Mouse (Mus musculus): ENCODE measurements around the gene Pigg. TPM values are rescaled to one million over a fixed set of nuclear protein-coding genes. Genes with fewer than 3 reads are reported as not detected.
"Not testable (repeated sequence)": the region's sequence is repeated elsewhere in the genome, so short reads cannot be mapped to it uniquely, and the experiment has no call there.

Gene Pigg
- polyA plus RNA-seq (2012; ENCODE audit: insufficient read depth, insufficient read length, missing spikeins) = 6.2 and 7.6 TPM in 2 replicates

DNA sequence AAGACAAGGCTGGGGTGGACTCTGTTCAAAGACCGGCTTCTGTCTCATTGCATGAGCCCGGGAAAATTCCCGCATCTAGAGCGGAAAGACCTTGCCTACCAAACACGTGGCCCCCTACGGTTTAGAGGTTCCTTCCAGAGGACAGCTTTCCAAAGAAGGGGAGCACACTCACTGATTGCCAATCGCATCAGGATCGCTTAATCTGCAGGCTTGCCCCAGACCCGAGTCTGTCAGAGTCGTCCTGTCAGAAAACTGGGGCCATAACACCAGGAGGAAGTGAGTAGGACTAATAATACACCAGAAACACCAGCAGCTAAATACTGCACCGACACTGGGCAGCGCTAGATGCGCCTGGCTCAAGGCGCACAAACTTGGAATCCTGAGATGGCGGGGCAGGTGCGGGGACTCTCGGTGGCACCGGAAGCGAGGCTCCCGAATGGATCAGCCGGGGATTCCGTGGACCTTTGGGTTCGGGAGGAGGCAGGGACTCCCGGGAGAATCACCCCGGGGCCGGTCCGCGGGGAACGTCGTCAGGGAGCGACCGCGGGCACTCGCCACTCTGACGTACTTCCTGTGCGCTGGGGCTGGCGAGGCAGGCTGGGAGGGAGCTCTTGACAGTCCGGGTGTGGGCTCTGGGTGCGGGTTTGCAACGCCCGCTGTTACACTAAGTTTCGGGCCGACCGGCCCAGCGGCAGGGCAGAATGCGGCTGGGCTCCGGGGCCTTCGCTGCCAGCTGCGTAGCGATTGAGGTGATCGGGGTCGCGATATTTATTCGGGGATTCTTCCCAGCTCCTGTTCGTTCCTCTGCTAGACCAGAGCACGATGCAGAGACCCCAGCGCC lies at the start of gene Pigg:
Pigg (plus strand) TSS at position 386 of the 841 bp plus-strand sequence.
- Histone ChIP-seq H3K4me1 (ENCODE audit: control insufficient read depth, insufficient read depth, insufficient read length, low read length) (peaks cover 3% of the 10 kb centered on the region; the same call in 1 of the 2 replicates), H3K4me3 (ENCODE audit: insufficient read depth, low read depth, low read length) (peak within 1 kb of the TSS; percentile 84), H3K27ac (replicated peaks; ENCODE audit: low read depth, low read length) (peak within 1 kb of the TSS; percentile 59)

DNA sequence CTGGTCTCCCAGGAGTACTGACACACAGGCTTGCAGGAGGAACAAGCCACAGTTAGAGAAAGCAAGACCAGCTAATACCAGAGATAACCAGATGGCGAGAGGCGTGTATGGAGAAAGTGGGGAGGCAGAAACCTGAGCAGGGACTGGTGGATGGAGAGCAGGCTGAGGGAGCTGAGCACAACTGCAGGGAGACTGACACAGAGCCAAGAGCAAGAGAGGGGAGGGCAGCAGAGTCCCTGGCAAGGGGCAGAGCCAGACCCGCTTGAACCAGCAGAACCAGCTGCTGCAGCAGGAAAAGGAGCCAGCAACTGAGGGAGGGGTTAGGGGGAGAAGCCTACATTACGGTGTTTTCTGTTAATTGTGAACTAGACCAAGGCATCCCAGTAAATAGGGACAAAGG lies 49.7 kb upstream of the Pigg start:
- no peak overlapping the region for H3K4me3 ChIP-seq (ENCODE audit: insufficient read depth, low read depth, low read length)
- H3K27ac ChIP-seq (replicated peaks; ENCODE audit: low read depth, low read length) = 0 out of 2 replicates have a peak overlapping the region, but pooled peaks have one; percentile 3
- 0 out of 2 replicates have a peak, but pooled peaks cover under 1% of the 10 kb centered on the region for H3K4me1 ChIP-seq (ENCODE audit: control insufficient read depth, insufficient read depth, insufficient read length, low read length)

DNA sequence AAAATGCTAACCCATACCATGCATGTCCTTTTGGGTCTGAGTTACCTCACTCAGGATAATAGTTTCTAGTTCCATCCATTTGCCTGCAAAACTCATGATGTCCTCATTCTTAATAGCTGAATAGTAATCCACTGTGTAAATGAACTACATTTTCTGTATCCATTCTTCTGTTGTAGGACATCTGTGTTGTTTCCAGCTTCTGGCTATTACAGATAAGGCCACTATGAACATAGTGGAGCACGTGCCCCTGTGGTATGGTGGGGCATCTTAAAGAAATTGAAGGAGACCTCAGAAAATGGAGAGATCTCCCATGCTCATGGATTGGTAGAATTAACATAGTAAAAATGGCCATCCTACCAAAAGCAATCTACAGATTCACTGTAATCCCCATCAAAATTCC lies 48.6 kb upstream of the Pigg start:
- not testable (repeated sequence) for H3K4me3 ChIP-seq (ENCODE audit: insufficient read depth, low read depth, low read length); H3K4me1 ChIP-seq (ENCODE audit: control insufficient read depth, insufficient read depth, insufficient read length, low read length); H3K27ac ChIP-seq (replicated peaks; ENCODE audit: low read depth, low read length)

- Histone ChIP-seq H3K4me1 (ENCODE audit: control insufficient read depth, insufficient read depth, insufficient read length, low read length) (peaks cover 9% of the 10 kb centered on the region), H3K4me3 (ENCODE audit: insufficient read depth, low read depth, low read length) (no peak overlapping the region), H3K27ac (replicated peaks; ENCODE audit: low read depth, low read length) (no peak overlapping the region)
Measured at GRCm38 (mm10) chr5:108266990-108267389, 45.4 kb upstream of the Pigg start.

- peaks cover 12% of the 10 kb centered on the region for H3K4me1 ChIP-seq (ENCODE audit: control insufficient read depth, insufficient read depth, insufficient read length, low read length)
- H3K27ac ChIP-seq (replicated peaks; ENCODE audit: low read depth, low read length) = peak within 1 kb of the TSS; percentile 97
- peak within 1 kb of the TSS; percentile 84 for H3K4me3 ChIP-seq (ENCODE audit: insufficient read depth, low read depth, low read length)
Measured at GRCm38 (mm10) chr5:108268127-108269062, 44.0 kb upstream of the Pigg start, which contains the start of gene Dr1. Dr1 (plus strand) TSS chr5:108268897.

DNA sequence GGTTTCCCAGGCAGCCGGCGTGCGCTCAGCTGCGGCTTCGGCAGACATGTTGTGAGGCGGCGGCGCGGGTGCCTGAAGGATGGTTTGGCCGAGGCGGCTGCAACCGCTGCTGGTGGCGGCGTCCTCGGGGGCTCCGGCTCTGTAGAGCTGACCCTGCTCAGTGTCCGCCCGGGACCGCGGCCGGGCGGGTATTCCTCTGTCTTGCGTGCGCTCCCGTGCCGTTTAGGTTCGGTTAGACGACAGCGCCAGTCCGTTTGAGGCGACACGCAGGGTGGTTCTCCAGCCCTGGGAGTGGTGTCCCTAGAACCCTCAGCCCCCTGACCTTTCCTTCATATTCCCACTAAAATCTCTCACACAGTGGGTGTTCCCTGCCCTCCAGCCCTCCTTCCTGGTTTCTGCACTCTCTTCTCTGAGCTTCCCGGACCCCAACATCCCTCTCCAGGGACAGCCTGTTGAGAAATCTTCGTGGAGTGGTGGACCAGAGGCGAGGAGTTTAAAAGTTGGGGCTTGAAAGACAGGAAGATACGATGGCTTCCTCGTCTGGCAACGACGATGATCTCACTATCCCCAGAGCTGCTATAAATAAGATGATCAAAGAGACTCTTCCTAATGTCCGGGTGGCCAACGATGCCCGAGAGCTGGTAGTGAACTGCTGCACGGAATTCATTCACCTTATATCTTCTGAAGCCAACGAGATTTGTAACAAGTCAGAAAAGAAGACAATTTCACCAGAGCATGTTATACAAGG lies 43.2 kb upstream of the Pigg start:
- H3K4me1 ChIP-seq (ENCODE audit: control insufficient read depth, insufficient read depth, insufficient read length, low read length) = peaks cover 12% of the 10 kb centered on the region
- peak overlapping the region; percentile 77 for H3K4me3 ChIP-seq (ENCODE audit: insufficient read depth, low read depth, low read length)
- peak overlapping the region; percentile 68 for H3K27ac ChIP-seq (replicated peaks; ENCODE audit: low read depth, low read length)

DNA sequence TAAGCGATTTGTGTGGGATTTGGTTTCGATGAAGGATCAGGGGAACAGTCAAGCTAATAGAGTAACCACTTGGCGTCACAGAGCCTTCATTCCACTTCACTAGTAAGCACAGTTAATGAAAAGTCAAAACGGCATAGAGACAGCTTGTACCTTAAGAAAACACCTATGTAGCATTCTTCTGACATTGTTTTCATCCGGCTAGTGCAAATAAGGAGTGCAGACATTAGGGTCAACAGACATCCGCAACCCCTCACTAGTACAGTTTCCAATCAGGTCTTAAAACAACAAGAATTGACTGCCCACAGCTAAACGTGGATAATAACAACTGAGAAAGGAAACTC lies 42.6 kb upstream of the Pigg start:
- Histone ChIP-seq H3K27ac (replicated peaks; ENCODE audit: low read depth, low read length) (peak overlapping the region; percentile 68; the same call in 1 of the 2 replicates), H3K4me1 (ENCODE audit: control insufficient read depth, insufficient read depth, insufficient read length, low read length) (peaks cover 12% of the 10 kb centered on the region), H3K4me3 (ENCODE audit: insufficient read depth, low read depth, low read length) (peak overlapping the region; percentile 77)

DNA sequence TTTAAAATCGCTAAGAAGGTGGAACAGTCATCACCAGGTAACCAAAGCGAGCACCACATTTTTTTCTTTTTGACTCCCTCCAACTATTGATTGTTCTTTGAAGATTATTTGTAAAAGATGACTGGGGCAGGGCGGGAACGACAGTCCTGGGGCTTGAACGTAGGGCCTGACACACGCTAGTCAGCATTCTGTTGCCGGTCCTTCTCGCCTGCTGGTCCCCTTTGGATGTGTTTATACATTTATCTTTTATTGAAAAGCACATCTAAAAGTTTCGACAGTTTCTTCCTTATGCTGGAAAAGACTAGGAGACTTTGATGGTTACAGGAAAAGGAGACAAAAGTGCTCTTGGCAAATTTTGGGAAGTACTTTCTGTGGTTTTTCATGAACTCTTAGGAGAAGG lies 42.0 kb upstream of the Pigg start:
- no peak overlapping the region for H3K27ac ChIP-seq (replicated peaks; ENCODE audit: low read depth, low read length)
- peak overlapping the region; percentile 77 for H3K4me3 ChIP-seq (ENCODE audit: insufficient read depth, low read depth, low read length)
- H3K4me1 ChIP-seq (ENCODE audit: control insufficient read depth, insufficient read depth, insufficient read length, low read length) = peaks cover 12% of the 10 kb centered on the region

GRCm38 (mm10) chr5:108271345-108271744 lies 41.1 kb upstream of the Pigg start:
- Histone ChIP-seq H3K4me1 (ENCODE audit: control insufficient read depth, insufficient read depth, insufficient read length, low read length) (peaks cover 12% of the 10 kb centered on the region), H3K4me3 (ENCODE audit: insufficient read depth, low read depth, low read length) (peak overlapping the region; percentile 20; the same call in 1 of the 2 replicates)
- not testable (repeated sequence) for H3K27ac ChIP-seq (replicated peaks; ENCODE audit: low read depth, low read length)

- H3K4me3 ChIP-seq (ENCODE audit: insufficient read depth, low read depth, low read length) = no peak overlapping the region
- no peak overlapping the region for H3K27ac ChIP-seq (replicated peaks; ENCODE audit: low read depth, low read length)
- no peaks in the 10 kb centered on the region for H3K4me1 ChIP-seq (ENCODE audit: control insufficient read depth, insufficient read depth, insufficient read length, low read length)
Measured at GRCm38 (mm10) chr5:108286957-108287356, 25.5 kb upstream of the Pigg start.

DNA sequence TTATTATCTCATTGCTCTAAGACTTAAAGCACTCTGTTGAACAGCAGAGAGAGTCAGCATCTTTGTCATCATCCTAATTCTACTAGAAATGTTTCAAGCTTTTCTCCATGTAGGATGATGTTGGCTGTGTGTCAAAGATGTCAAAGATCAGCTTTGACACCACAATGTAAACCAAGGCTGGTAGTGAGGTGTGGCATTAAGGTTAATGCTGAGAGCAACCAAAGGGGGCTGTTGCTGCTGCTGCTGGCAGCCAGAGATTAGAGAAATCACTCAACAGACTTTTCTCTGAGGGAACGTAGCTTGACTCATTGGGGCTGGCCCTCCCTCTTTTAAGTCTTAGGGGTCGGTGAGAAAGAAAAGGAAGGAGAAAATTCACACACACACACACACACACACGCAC lies 10.8 kb upstream of the Pigg start:
- H3K4me1 ChIP-seq (ENCODE audit: control insufficient read depth, insufficient read depth, insufficient read length, low read length) = no peaks in the 10 kb centered on the region
- no peak overlapping the region for H3K27ac ChIP-seq (replicated peaks; ENCODE audit: low read depth, low read length)
- no peak overlapping the region for H3K4me3 ChIP-seq (ENCODE audit: insufficient read depth, low read depth, low read length)

DNA sequence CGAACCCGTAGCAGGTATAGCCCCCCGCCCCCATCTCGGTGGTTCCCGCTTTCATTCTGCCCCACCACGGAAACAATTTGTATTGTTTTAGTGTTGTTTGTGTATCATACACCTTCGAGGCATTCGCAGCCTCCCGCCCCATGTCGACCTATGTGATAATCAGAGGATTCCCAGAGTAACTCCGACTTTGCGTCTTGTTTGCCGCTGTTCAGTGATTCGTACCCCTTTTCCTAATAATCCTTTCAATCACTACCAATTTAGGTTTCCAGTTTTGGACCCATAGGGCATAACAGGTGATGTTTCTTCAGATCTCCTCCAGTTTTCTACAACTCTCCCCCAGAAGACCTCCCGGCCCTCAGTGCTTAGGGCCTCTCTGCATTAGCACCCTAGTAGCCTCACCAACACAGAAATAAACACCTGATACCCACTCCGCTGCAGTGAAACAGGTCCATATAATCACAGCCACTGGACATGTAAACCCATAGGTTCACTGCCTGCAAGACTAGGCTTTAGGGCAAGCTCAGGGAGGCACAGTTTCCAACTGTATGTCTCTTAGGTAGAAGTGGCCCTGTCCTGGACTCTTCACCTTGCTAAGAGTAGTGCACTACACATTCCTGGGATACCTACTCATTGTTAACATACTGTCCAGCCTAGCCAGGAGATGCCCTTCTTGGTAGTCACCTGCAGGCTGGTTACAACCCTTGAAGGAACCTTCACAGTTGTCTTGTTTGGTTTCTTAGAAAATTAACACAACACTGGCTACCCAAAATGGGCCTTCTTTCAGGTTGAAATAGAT lies 854 bp downstream of the Pigg start:
- Histone ChIP-seq H3K27ac (replicated peaks; ENCODE audit: low read depth, low read length) (no peak overlapping the region), H3K4me3 (ENCODE audit: insufficient read depth, low read depth, low read length) (peak overlapping the region; percentile 84), H3K4me1 (ENCODE audit: control insufficient read depth, insufficient read depth, insufficient read length, low read length) (peaks cover 3% of the 10 kb centered on the region; the same call in 1 of the 2 replicates)

DNA sequence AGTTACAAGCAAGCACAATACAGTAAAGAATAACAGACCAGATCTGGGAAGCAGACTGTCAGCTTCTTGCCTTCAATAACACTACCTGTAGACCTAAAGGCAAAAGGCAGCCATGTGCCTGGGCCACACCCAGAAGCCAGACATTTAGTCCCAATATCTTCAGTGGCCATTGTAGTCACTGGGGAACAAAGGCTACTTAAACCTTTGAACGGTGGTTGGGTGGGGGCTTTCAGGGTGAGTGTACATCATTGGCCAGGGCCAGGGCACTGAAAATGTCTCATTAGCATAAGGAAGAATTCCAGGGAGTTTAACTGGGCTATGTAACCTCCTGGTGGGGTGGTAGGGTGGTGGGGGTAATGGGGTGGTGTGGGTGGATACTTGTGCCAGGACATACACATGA lies 18.6 kb downstream of the Pigg start:
- Histone ChIP-seq H3K4me3 (ENCODE audit: insufficient read depth, low read depth, low read length) (no peak overlapping the region), H3K27ac (replicated peaks; ENCODE audit: low read depth, low read length) (no peak overlapping the region), H3K4me1 (ENCODE audit: control insufficient read depth, insufficient read depth, insufficient read length, low read length) (no peaks in the 10 kb centered on the region)

DNA sequence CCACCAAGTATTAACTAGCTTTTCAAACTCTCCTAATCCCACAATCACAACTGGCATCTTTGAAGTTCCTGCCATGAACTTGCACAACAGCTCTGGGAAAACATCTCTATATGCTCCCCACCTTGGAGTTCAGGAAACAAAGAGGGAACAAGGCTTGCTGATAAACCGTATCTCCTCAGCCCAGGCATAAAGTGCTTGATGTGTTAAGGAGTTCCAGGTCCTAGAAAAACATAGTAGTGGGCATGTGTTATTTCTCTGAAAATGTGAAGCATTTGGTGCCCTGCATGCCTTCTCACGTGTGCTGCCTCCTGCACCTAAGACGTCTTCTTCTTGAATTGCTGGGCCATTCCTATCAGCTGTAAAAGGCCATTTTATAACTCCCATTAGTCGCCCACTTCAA lies 25.0 kb downstream of the Pigg start:
- Histone ChIP-seq H3K27ac (replicated peaks; ENCODE audit: low read depth, low read length) (no peak overlapping the region), H3K4me1 (ENCODE audit: control insufficient read depth, insufficient read depth, insufficient read length, low read length) (no peaks in the 10 kb centered on the region), H3K4me3 (ENCODE audit: insufficient read depth, low read depth, low read length) (no peak overlapping the region)

All from brown adipose tissue, adult 24 weeks (tissue).